Mouse (Mus musculus) limb, embryonic 12.5 days (tissue): Measurements from ENCODE around the gene Gm28038. TPM values are rescaled to one million over a fixed set of nuclear protein-coding genes. Genes with fewer than 3 reads are reported as not detected.

ENCODE experiments used
- ATAC-seq: fragments of 200-750 bp; cut with Nextera tagmentation; 2 replicates; pipeline ENCODE4 v1.8.0; 2017; ENCODE audit warnings: low read depth, moderate TSS enrichment; ENCODE audit not compliant: insufficient number of reproducible peaks, insufficient read depth, low FRiP score, low TSS enrichment
- H3K27ac ChIP-seq: fragments of 300-500 bp; sonication (generic); 2 replicates; pipeline ENCODE4 v1.5.1; 2016; ENCODE audit warnings: mild to moderate bottlenecking, moderate library complexity
- H3K27me3 ChIP-seq: fragments of 300-500 bp; sonication (generic); 2 replicates; pipeline ENCODE4 v1.6.1; 2016; ENCODE audit warnings: mild to moderate bottlenecking, moderate library complexity
- H3K36me3 ChIP-seq: fragments of 300-500 bp; sonication (generic); 2 replicates; pipeline ENCODE4 v1.6.1; 2016; ENCODE audit warnings: mild to moderate bottlenecking, moderate library complexity
- H3K4me1 ChIP-seq: fragments of 300-500 bp; sonication (generic); replicated peaks from 2 replicates; pipeline ENCODE4 v1.6.1; 2016
- H3K4me2 ChIP-seq: fragments of 300-500 bp; sonication (generic); 2 replicates; pipeline ENCODE4 v1.6.1; 2016; ENCODE audit warnings: mild to moderate bottlenecking, moderate library complexity
- H3K4me3 ChIP-seq: fragments of 300-500 bp; sonication (generic); replicated peaks from 2 replicates; pipeline ENCODE4 v1.5.1; 2016; ENCODE audit warnings: mild to moderate bottlenecking
- H3K9ac ChIP-seq: fragments of 300-500 bp; sonication (generic); replicated peaks from 2 replicates; pipeline ENCODE4 v1.6.1; 2016; ENCODE audit warnings: mild to moderate bottlenecking, moderate library complexity
- H3K9me3 ChIP-seq: fragments of 300-500 bp; sonication (generic); 2 replicates; pipeline ENCODE4 v1.6.1; 2016; ENCODE audit warnings: mild to moderate bottlenecking, moderate library complexity
- WGBS: fragments of 180-500 bp; shearing (Covaris S2); methylation state at CpG from one replicate; pipeline ENCODE4 v1.1.7; 2016; 5-methylcytosine and 5-hydroxymethylcytosine counted together
- polyA plus RNA-seq: library from polyadenylated mRNA; unstranded; fragments of >200 nt; fragmentation: Nextera tagmentation; extraction: Ambion mirVana; gene quantifications from 2 replicates; pipeline ENCODE4 v1.2.1, GENCODE M21; 2016

Gm28038 gene
- polyA plus RNA-seq, 1 experiment from 2014 or later: not detected

GRCm38 (mm10) chr2:30266392-30266941, 14.4 kb upstream of the Gm28038 start:
- Histone ChIP-seq H3K27me3 (no peaks in the 10 kb centered on the region), H3K9ac (no peak overlapping the region; the same call in 1 of the 2 replicates), H3K4me1 (peaks cover 37% of the 10 kb centered on the region), H3K4me2 (peak overlapping the region; percentile 23), H3K4me3 (no peak overlapping the region; the same call in 1 of the 2 replicates), H3K36me3 (peaks cover 35% of the 10 kb centered on the region), H3K9me3 (no peaks in the 10 kb centered on the region), H3K27ac (peak overlapping the region; percentile 84)
- 0 out of 2 replicates have a peak, but pooled peaks have one; percentile 56 for ATAC-seq
- 20% methylated on average over 4 of the region's 4 CpGs for WGBS

GRCm38 (mm10) chr2:30267466-30267865, 13.4 kb upstream of the Gm28038 start:
- H3K27ac ChIP-seq: no peak overlapping the region
- H3K9ac ChIP-seq: no peak overlapping the region
- H3K4me1 ChIP-seq: peaks cover 37% of the 10 kb centered on the region
- no peaks in the 10 kb centered on the region for H3K9me3 ChIP-seq
- H3K27me3 ChIP-seq: no peaks in the 10 kb centered on the region
- no peak overlapping the region for H3K4me2 ChIP-seq
- H3K4me3 ChIP-seq: no peak overlapping the region
- WGBS: 96% methylated on average over 2 of the region's 2 CpGs
- no peak for ATAC-seq
- H3K36me3 ChIP-seq: peaks cover 25% of the 10 kb centered on the region

- H3K9ac ChIP-seq: no peak overlapping the region
- peaks cover 17% of the 10 kb centered on the region for H3K36me3 ChIP-seq
- H3K4me3 ChIP-seq: no peak overlapping the region
- no peak overlapping the region for H3K27ac ChIP-seq
- ATAC-seq: no peak
- H3K9me3 ChIP-seq: no peaks in the 10 kb centered on the region
- no peaks in the 10 kb centered on the region for H3K27me3 ChIP-seq
- 54% methylated on average over 4 of the region's 4 CpGs for WGBS
- H3K4me1 ChIP-seq: peaks cover 37% of the 10 kb centered on the region
- no peak overlapping the region for H3K4me2 ChIP-seq
Observed at GRCm38 (mm10) chr2:30268371-30268770, 12.5 kb upstream of the Gm28038 start.

GRCm38 (mm10) chr2:30269241-30269990, 11.4 kb upstream of the Gm28038 start:
- Histone ChIP-seq H3K27ac (peak overlapping the region; percentile 45; the same call in 1 of the 2 replicates), H3K4me1 (peaks cover 31% of the 10 kb centered on the region)
- WGBS: 88% methylated on average over 17 of the region's 17 CpGs

GRCm38 (mm10) chr2:30270134-30270533, 10.7 kb upstream of the Gm28038 start:
- Histone ChIP-seq H3K36me3 (no peaks in the 10 kb centered on the region), H3K4me2 (no peak overlapping the region), H3K9ac (no peak overlapping the region), H3K27me3 (no peaks in the 10 kb centered on the region), H3K27ac (no peak overlapping the region), H3K9me3 (no peaks in the 10 kb centered on the region), H3K4me3 (no peak overlapping the region), H3K4me1 (peaks cover 24% of the 10 kb centered on the region)
- ATAC-seq: peak; percentile 61; the same call in 1 of the 2 replicates
- 62% methylated on average over 1 of the region's 1 CpGs for WGBS

More at GRCm38 (mm10) chr2:30269241-30269990, 11.4 kb upstream of the Gm28038 start:
- Histone ChIP-seq H3K4me2 (no peak overlapping the region), H3K9ac (no peak overlapping the region), H3K4me3 (no peak overlapping the region), H3K9me3 (no peaks in the 10 kb centered on the region), H3K36me3 (peaks cover 7% of the 10 kb centered on the region), H3K27me3 (no peaks in the 10 kb centered on the region)
- no peak for ATAC-seq

- Histone ChIP-seq H3K27ac (no peak overlapping the region), H3K27me3 (no peaks in the 10 kb centered on the region), H3K9ac (no peak overlapping the region), H3K4me1 (peaks cover 9% of the 10 kb centered on the region), H3K4me3 (no peak overlapping the region), H3K36me3 (no peaks in the 10 kb centered on the region), H3K4me2 (no peak overlapping the region), H3K9me3 (no peaks in the 10 kb centered on the region)
- 85% methylated on average over 3 of the region's 3 CpGs for WGBS
- ATAC-seq: no peak
Observed at GRCm38 (mm10) chr2:30281651-30282050, 808 bp downstream of the Gm28038 start.

- H3K4me1 ChIP-seq: peaks cover 20% of the 10 kb centered on the region
- H3K9ac ChIP-seq: no peak overlapping the region
- H3K4me3 ChIP-seq: no peak overlapping the region
- H3K27ac ChIP-seq: no peak overlapping the region
- H3K36me3 ChIP-seq: no peaks in the 10 kb centered on the region
- no peaks in the 10 kb centered on the region for H3K9me3 ChIP-seq
- 89% methylated on average over 2 of the region's 2 CpGs for WGBS
- no peak for ATAC-seq
- H3K4me2 ChIP-seq: no peak overlapping the region
- H3K27me3 ChIP-seq: no peaks in the 10 kb centered on the region
Observed at GRCm38 (mm10) chr2:30283193-30283592, 2.4 kb downstream of the Gm28038 start.

- 88% methylated on average over 5 of the region's 5 CpGs for WGBS
- ATAC-seq: no peak
Observed at GRCm38 (mm10) chr2:30285004-30285403, 4.2 kb downstream of the Gm28038 start.

GRCm38 (mm10) chr2:30285416-30286181, 4.8 kb downstream of the Gm28038 start:
- H3K27ac ChIP-seq: no peak overlapping the region
- peaks cover 10% of the 10 kb centered on the region; the same call in 1 of the 2 replicates for H3K36me3 ChIP-seq
- 14% methylated on average over 38 of the region's 38 CpGs for WGBS

More at GRCm38 (mm10) chr2:30285004-30285403, 4.2 kb downstream of the Gm28038 start:
- Histone ChIP-seq H3K36me3 (peaks cover 6% of the 10 kb centered on the region; the same call in 1 of the 2 replicates), H3K4me1 (peaks cover 20% of the 10 kb centered on the region), H3K9ac (no peak overlapping the region), H3K4me2 (peak overlapping the region; percentile 95), H3K9me3 (no peaks in the 10 kb centered on the region), H3K4me3 (peak overlapping the region; percentile 95), H3K27me3 (no peaks in the 10 kb centered on the region), H3K27ac (no peak overlapping the region)

GRCm38 (mm10) chr2:30286192-30287026, 5.6 kb downstream of the Gm28038 start, which contains the start of the genes Dolk and Nup188:
TSS of gene Dolk (minus strand) at chr2:30286334.
TSS of gene Nup188 (plus strand) at chr2:30286397.
- H3K27ac ChIP-seq: peak within 1 kb of the TSS; percentile 72
- no peaks in the 10 kb centered on the region for H3K9me3 ChIP-seq

More at GRCm38 (mm10) chr2:30285416-30286181, 4.8 kb downstream of the Gm28038 start:
- H3K4me2 ChIP-seq: peak overlapping the region; percentile 95
- ATAC-seq: peak; percentile 18; the same call in 1 of the 2 replicates
- peak overlapping the region; percentile 95 for H3K4me3 ChIP-seq
- H3K4me1 ChIP-seq: peaks cover 20% of the 10 kb centered on the region
- H3K9ac ChIP-seq: peak overlapping the region; percentile 91
- H3K27me3 ChIP-seq: no peaks in the 10 kb centered on the region
- no peaks in the 10 kb centered on the region for H3K9me3 ChIP-seq

More at GRCm38 (mm10) chr2:30286192-30287026, 5.6 kb downstream of the Gm28038 start, which contains the start of the genes Dolk and Nup188:
- peaks cover 11% of the 10 kb centered on the region; the same call in 1 of the 2 replicates for H3K36me3 ChIP-seq
- H3K4me1 ChIP-seq: peaks cover 20% of the 10 kb centered on the region
- peak within 1 kb of the TSS; percentile 95 for H3K4me3 ChIP-seq
- under 1% methylated on average over 67 of the region's 68 CpGs for WGBS
- peak within 1 kb of the TSS; percentile 91 for H3K9ac ChIP-seq
- peak; percentile 90 for ATAC-seq
- H3K27me3 ChIP-seq: no peaks in the 10 kb centered on the region
- H3K4me2 ChIP-seq: peak within 1 kb of the TSS; percentile 95
